Mouse (Mus musculus) brain, embryonic 14.5 days (tissue): ENCODE results near the gene Tns4.

Experiments
- CTCF ChIP-seq: fragments of 200-500 bp; IDR thresholded peaks from 2 replicates; pipeline ENCODE4 v1.5.1; 2012; ENCODE audit warnings: inconsistent platforms, mild to moderate bottlenecking, moderate library complexity, borderline replicate concordance; ENCODE audit not compliant: insufficient read depth, insufficient read length; ENCODE audit errors: extremely low read depth
- POLR2A ChIP-seq: fragments of 200-500 bp; IDR thresholded peaks from 2 replicates; pipeline ENCODE4 v1.6.1; 2012; ENCODE audit warnings: mild to moderate bottlenecking, inconsistent platforms, borderline replicate concordance; ENCODE audit not compliant: poor library complexity, insufficient read depth, insufficient read length, severe bottlenecking; ENCODE audit errors: extremely low read depth

- no peak for TF ChIP-seq CTCF
- TF ChIP-seq POLR2A: no peak
Observed at GRCm38 (mm10) chr11:99133285-99133897, 44.3 kb upstream of the Tns4 start.
